Mouse (Mus musculus) left cerebral cortex, adult 2 months (tissue): ENCODE results near the gene Sdk1. TPM values are rescaled to one million over a fixed set of nuclear protein-coding genes. Genes with fewer than 3 reads are reported as not detected.

ENCODE experiments used
- DNase-seq, 2 experiments: peaks; one replicate each; pipeline ENCODE4 v3.0.0; 2021 to 2022; ENCODE audit warnings: low spot score in 2 of 2, mixed read lengths in 1 of 2; ENCODE audit errors: extremely low spot score in 1 of 2
- H3K27ac ChIP-seq: fragments of 200-600 bp; 2 replicates; pipeline ENCODE4 v1.8.1; 2022
- H3K4me3 ChIP-seq: fragments of 200-600 bp; 2 replicates; pipeline ENCODE4 v1.8.1; 2022
- CTCF ChIP-seq: fragments of 200-600 bp; IDR thresholded peaks from 2 replicates; pipeline ENCODE4 v1.8.1; 2022; ENCODE audit warnings: antibody characterized with exemption, mild to moderate bottlenecking, moderate library complexity
- intact Hi-C: fragments of 180-260 bp; cut with DNase I; formaldehyde crosslinking; loops from one replicate; pipeline ENCODE4 v1.15.1; 2025
- total RNA-seq, 2 experiments: library from RNA; stranded (reverse); gene quantifications; 2 replicates each; pipeline ENCODE4 v1.2.3; 2021

The Sdk1 gene
- total RNA-seq, 2 experiments from 2014 or later, result 9.4 to 9.9 TPM

- intact Hi-C loops, result no loop called here
- TF ChIP-seq CTCF, result no peak
- Histone ChIP-seq H3K4me3 (no peak overlapping the region), H3K27ac (no peak overlapping the region)
- no peak for DNase-seq
Measured at GRCm38 (mm10) chr5:141345476-141345875, 104.2 kb downstream of the Sdk1 start.

DNA sequence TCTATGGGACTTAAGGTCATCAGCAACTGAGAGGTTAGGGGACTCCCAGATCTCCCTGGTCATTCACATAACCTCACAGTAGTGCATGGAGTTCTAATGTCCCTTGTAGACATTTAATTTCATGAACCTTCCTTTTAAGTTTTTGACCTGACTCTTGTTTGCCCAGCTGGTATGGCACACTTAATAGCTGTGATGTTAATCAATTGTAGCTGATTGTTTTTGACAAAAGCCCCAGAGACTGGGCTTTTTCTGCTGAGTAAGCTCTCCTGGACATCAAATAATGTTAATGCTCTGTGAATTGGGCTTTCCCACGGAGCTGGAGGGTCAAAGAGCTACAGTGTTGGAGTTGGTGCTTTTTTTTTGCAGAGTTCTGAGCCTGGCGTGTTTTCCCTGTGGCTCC is 121.4 kb downstream of the Sdk1 start:
- no peak overlapping the region for H3K27ac ChIP-seq
- no peak for DNase-seq
- no peak for TF ChIP-seq CTCF
- H3K4me3 ChIP-seq, result no peak overlapping the region
- intact Hi-C loops, result no loop called here

DNA sequence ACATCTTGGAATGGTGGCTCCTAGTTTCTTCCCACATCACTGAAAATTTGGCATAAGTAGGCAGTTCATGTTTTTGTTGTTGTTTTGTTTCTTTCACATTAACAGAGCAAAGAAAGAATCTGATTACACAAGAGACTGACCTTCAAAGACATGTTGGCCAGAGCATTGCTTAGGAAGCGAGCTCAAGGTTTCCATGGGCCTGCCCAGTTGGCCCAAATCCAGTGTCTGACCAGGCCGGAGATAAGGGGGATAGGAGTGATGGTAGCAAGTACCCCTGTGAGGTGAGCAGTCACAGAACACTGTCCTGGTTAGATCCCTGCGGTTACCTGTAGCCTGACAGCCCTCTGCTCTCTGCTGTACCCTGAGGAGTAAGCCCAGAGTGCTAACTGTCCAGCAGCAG is 122.7 kb downstream of the Sdk1 start:
- intact Hi-C loops, result no loop called here
- no peak for TF ChIP-seq CTCF
- Histone ChIP-seq H3K27ac (no peak overlapping the region), H3K4me3 (no peak overlapping the region)
- no peak for DNase-seq

DNA sequence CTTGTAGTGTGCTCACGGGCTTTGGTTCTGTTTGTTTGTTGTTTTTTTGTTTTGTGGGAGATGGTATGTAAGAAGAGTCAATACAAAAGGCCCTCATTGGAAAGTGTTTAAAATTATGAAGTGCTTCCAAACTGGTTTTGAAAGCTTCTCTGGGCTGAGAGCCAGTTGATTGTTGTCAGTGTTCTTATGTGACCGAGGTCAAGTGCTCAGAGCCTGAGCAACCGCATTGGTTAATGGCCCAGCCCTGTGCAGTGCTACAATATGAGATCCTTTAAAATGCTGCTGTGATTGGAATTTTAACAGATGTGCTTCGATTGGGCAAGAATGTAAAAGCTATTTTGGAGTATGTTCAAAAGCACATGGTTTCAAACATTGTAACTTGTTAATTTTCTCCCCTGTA is 127.3 kb downstream of the Sdk1 start:
- H3K27ac ChIP-seq, result no peak overlapping the region
- TF ChIP-seq CTCF, result no peak
- no peak for DNase-seq
- no peak overlapping the region for H3K4me3 ChIP-seq
- intact Hi-C loops, result no loop called here

DNA sequence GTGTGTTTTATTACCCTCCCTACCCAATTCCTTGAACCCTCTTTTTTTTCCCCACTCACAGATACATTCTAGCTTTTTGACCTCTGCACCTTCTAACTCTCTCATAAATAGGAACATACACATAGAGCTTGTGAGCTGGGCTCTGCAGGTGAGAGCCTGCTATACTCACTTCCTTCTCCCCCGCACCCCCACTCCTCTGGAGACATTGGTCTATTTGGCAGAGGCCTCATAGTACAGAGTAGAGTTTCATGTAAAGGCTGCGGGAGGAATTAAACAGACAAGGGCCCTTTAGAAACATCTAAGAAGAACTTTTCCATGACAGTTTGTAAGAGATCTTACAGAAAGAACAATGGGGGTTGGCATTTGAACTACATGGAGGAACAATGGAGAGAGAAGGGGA is 133.5 kb downstream of the Sdk1 start:
- no peak overlapping the region for H3K27ac ChIP-seq
- TF ChIP-seq CTCF, result no peak
- intact Hi-C loops, result no loop called here
- H3K4me3 ChIP-seq, result no peak overlapping the region
- no peak for DNase-seq

DNA sequence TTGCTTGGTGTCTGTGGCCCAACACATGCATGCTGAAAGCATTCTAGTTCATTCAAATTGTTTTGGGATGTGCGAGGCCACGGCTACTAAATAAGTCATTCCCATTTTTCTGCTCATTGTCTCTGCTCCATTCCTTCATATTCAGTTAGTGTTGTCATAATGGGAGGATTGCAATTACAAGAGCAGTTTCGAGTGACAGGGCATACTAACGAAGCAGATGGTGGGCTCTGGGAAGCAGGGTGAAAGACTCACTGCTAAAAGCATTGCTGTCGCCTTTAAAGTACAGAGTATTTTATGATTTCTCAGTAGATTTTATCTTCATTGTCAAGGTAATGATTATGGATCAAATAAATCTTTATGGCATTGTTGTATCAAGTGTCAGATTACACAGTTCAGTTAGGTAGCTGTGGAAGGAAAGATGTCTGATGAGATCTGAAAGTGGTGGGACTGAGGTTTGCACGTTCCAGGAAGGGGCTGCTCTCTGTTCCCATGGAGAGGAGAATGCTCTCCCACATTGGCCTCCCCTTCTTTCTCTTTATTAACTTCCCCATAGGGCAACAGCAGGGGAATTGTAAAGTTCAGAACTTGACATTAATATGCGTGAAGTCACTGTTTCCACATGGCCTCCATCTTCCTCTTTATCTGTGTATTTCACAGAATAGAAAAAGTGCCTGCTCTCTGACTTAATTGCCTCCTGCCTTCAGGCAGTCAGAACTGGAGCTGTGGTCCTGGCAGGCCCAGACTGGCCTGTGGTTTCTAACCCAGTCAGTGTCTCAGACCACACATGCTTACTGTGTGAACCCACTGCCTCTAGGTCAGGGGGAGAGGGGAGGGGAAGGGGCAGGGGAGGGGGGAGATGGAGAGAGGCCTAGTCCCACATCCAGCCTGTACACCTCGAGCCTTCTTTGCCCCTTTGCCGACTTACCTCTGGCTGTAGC is 138.8 kb downstream of the Sdk1 start:
- intact Hi-C loops, result no loop called here
- Histone ChIP-seq H3K4me3 (no peak overlapping the region), H3K27ac (no peak overlapping the region)
- no peak for DNase-seq
- no peak for TF ChIP-seq CTCF

- Histone ChIP-seq H3K4me3 (no peak overlapping the region), H3K27ac (no peak overlapping the region)
- no peak for TF ChIP-seq CTCF
- intact Hi-C loops, result no loop called here
- DNase-seq, result no peak
Measured at GRCm38 (mm10) chr5:141380774-141381156, 139.5 kb downstream of the Sdk1 start.

DNA sequence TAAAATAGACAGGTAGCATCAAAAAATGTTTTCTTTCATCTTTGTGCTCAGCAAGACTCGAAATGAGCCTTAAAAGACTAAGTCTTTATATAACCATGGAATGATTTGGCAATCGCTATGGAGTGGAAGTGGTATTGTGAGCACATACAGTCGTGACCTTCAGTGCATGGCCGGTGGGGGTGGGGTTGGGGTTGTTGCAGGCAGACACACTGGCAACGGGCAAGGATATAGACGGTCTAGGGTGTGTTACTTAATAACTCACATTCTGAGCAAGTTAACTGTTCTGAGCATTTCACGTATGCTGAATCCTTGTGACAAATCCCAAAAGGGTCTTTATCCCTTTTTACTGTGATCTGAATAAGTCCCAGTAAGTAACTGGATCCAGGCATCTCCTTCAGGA is 140.3 kb downstream of the Sdk1 start:
- no peak for TF ChIP-seq CTCF
- no peak overlapping the region for H3K4me3 ChIP-seq
- DNase-seq, result no peak
- intact Hi-C loops, result no loop called here
- no peak overlapping the region for H3K27ac ChIP-seq

GRCm38 (mm10) chr5:141382246-141382835 is 141.1 kb downstream of the Sdk1 start:
- Histone ChIP-seq H3K27ac (no peak overlapping the region), H3K4me3 (no peak overlapping the region)
- TF ChIP-seq CTCF, result no peak
- no peak for DNase-seq
- intact Hi-C loops, result no loop called here

DNA sequence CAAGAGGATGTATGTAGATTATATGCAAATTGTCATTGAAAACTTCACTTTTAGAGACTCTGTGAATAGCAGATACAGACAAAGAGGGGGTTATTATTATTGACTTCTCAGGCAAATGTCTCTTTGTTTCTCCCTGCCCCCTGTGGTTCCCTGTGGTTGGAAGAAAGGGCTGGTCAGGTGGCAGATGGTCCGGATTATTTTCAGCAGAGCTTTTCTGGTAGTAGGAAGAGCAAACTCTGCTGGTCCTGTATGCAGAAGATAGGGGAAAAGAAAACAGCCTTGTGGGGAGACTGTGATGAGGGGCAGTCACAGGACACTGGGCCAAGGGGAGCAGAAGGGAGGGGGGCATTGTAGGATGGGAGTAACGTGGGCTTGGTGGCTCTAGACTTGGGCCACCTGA is 147.2 kb downstream of the Sdk1 start:
- DNase-seq, result no peak
- no peak overlapping the region for H3K27ac ChIP-seq
- intact Hi-C loops, result no loop called here
- no peak for TF ChIP-seq CTCF
- H3K4me3 ChIP-seq, result no peak overlapping the region

GRCm38 (mm10) chr5:141390541-141390940 is 149.3 kb downstream of the Sdk1 start:
- intact Hi-C loops, result no loop called here
- no peak for DNase-seq
- no peak overlapping the region for H3K4me3 ChIP-seq
- no peak for TF ChIP-seq CTCF
- H3K27ac ChIP-seq, result no peak overlapping the region

DNA sequence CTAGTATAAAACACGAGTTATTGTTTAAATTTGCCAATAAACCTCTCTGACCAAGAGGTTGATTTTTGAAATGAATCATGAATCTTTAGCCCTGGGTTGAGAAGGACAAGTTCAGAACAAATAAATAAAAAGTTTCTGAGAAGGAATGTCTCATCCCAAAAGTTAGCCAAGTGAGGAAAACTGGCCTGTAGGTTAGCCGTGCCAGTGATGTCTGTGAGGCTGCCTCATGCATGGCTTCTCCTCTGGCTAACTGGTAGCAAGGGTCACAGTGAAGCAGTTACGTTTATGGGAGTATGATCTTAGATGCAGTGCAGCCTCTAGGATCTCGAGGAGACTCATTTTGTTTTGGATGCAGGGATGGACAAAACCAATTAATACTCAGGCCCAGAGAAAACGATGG is 149.9 kb downstream of the Sdk1 start:
- no peak overlapping the region for H3K4me3 ChIP-seq
- no peak overlapping the region for H3K27ac ChIP-seq
- DNase-seq, result no peak
- TF ChIP-seq CTCF, result no peak
- intact Hi-C loops, result no loop called here

DNA sequence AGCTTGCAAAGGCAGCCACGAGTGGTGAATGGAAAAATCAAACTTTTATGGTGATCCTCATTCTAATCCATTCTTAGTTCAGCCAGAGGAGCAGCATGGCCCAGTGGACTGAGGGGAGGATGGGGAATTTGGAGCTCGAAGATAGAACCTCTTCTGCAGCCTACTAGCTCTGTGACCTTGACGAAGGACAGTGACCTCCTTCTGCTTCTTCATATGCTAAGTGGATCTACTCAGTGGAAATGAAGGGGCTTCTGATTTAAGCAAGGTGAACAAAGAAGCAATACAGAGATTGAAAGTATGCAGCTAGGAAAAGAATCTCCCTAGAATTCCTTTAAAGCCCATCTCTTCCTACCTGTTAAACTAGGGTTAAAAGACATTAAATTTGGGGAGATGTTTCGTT is 152.6 kb downstream of the Sdk1 start:
- no peak for DNase-seq
- TF ChIP-seq CTCF, result no peak
- intact Hi-C loops, result no loop called here

More for the DNA sequence above, 152.6 kb downstream of the Sdk1 start:
- no peak overlapping the region for H3K27ac ChIP-seq
- H3K4me3 ChIP-seq, result no peak overlapping the region
